Mouse (Mus musculus): ENCODE data around the gene Prickle2. TPM values are rescaled to one million over a fixed set of nuclear protein-coding genes. Genes with fewer than 3 reads are reported as not detected.

Gene Prickle2
- polyA plus RNA-seq, 1 experiment from 2014 or later: 13.1 TPM

GRCm38 (mm10) chr6:92605156-92605555 is 100.8 kb downstream of the Prickle2 start:
- Histone ChIP-seq H3K36me3 (ENCODE audit: control insufficient read depth, insufficient read depth, low read length) (no peaks in the 10 kb centered on the region), H3K4me3 (ENCODE audit: low read depth, low read length) (no peak overlapping the region), H3K27ac (ENCODE audit: low read depth) (peak overlapping the region; percentile 72), H3K9me3 (ENCODE audit: control insufficient read depth, low read length) (no peaks in the 10 kb centered on the region), H3K4me1 (replicated peaks; ENCODE audit: control insufficient read depth, insufficient read depth, low read length) (peaks cover 31% of the 10 kb centered on the region), H3K9ac (ENCODE audit: low read length) (no peak overlapping the region), H3K4me2 (ENCODE audit: low read length) (no peak overlapping the region), H3K27me3 (replicated peaks; ENCODE audit: control insufficient read depth, insufficient read depth, low read length) (no peaks in the 10 kb centered on the region)
- WGBS: 32% methylated on average over 2 of the region's 2 CpGs
- ATAC-seq (replicated peaks; ENCODE audit: low FRiP score, low TSS enrichment, low read depth) (no peak), DNase-seq (ENCODE audit: low spot score) (no peak)

DNA sequence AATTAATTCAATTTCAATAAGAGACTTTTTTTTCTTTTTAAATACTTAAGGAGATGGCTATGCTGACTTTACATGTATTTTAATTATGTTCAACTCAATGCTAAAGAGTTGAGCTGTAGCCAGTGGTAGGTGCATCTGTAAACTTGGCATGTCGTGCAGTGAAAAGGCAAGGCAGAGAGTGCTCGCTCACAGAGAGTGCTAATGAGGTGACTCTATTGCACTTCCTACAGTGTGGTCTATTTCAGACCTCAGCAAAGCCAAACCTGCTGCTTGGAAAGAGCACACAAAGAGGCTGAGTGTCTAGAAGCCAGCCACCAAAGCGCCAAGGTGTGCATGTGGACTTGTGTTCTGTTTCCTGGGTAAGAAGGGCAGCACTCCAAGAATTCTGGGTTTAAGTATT is 109.6 kb downstream of the Prickle2 start:
- H3K27me3 ChIP-seq (replicated peaks; ENCODE audit: control insufficient read depth, insufficient read depth, low read length): no peaks in the 10 kb centered on the region
- no peak overlapping the region for H3K4me3 ChIP-seq (ENCODE audit: low read depth, low read length)
- no peaks in the 10 kb centered on the region for H3K36me3 ChIP-seq (ENCODE audit: control insufficient read depth, insufficient read depth, low read length)
- no peaks in the 10 kb centered on the region for H3K4me1 ChIP-seq (replicated peaks; ENCODE audit: control insufficient read depth, insufficient read depth, low read length)
- ATAC-seq (replicated peaks; ENCODE audit: low FRiP score, low TSS enrichment, low read depth) (no peak), DNase-seq (ENCODE audit: low spot score) (no peak)
- no peak overlapping the region for H3K27ac ChIP-seq (ENCODE audit: low read depth)
- 77% methylated on average over 3 of the region's 3 CpGs for WGBS
- no peak overlapping the region for H3K4me2 ChIP-seq (ENCODE audit: low read length)
- H3K9me3 ChIP-seq (ENCODE audit: control insufficient read depth, low read length): peaks cover 4% of the 10 kb centered on the region; the same call in 1 of the 2 replicates
- H3K9ac ChIP-seq (ENCODE audit: low read length): no peak overlapping the region

DNA sequence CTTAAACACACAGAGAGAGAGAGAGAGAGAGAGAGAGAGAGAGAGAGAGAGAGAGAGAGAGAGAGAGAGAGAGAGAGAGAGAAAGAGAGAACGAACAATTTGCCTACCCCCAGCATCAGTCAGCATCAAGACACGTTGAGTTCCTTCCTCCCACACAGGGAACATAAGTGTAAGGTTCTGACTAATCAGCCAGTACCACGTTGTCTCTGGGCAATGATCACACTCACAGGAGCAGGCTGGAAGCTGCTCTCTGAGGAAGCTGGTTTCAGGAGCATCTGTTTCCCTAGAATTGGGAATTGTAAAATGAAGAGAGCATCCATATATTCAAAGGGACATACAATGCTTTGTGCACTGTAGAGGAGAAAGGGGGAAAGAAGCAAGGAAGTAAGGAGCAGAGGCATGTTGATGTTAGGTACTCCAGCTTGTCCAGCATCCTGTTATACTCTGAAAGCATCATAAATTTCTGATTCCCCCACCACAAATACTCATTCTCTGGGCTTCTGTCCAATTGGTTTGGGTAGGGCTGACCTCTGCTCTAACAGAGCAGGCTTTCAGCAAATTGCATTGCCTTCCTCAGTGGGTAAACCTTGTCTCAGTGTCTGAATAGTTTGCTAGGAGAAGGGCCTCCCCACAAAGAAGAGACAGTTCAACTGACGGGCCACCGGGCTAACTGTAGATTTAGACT is 116.4 kb downstream of the Prickle2 start:
- ATAC-seq (replicated peaks; ENCODE audit: low FRiP score, low TSS enrichment, low read depth): no peak
- H3K27ac ChIP-seq (ENCODE audit: low read depth): no peak overlapping the region
- 70% methylated on average over 5 of the region's 5 CpGs for WGBS

DNA sequence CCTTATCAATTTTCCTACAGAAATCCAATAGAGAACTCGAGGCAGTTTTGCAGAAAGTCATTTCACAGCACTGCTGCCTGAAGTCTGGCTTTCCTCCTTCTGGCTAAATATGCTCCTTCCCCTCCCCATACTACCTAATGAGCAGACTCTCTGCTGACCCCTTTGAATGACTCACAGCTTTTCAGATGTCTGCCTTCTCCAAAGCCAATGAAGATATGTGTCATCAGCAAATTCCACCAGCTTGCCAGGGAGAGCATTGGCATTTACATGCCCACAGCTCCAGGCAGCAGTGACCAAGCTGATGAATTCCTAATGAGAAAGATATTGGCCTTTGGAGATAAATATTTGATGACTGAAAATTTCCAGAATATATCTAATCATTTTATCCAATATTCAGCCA is 121.9 kb downstream of the Prickle2 start:
- no peak for ATAC-seq (replicated peaks; ENCODE audit: low FRiP score, low TSS enrichment, low read depth)
- no peak overlapping the region for H3K4me2 ChIP-seq (ENCODE audit: low read length)

More for the DNA sequence above, 116.4 kb downstream of the Prickle2 start:
- Histone ChIP-seq H3K4me3 (ENCODE audit: low read depth, low read length) (no peak overlapping the region), H3K4me1 (replicated peaks; ENCODE audit: control insufficient read depth, insufficient read depth, low read length) (no peaks in the 10 kb centered on the region; the same call in 1 of the 2 replicates), H3K27me3 (replicated peaks; ENCODE audit: control insufficient read depth, insufficient read depth, low read length) (no peaks in the 10 kb centered on the region), H3K9ac (ENCODE audit: low read length) (no peak overlapping the region), H3K36me3 (ENCODE audit: control insufficient read depth, insufficient read depth, low read length) (no peaks in the 10 kb centered on the region), H3K9me3 (ENCODE audit: control insufficient read depth, low read length) (peaks cover 4% of the 10 kb centered on the region; the same call in 1 of the 2 replicates), H3K4me2 (ENCODE audit: low read length) (no peak overlapping the region)
- no peak for DNase-seq (ENCODE audit: low spot score)

GRCm38 (mm10) chr6:92575227-92575626 is 130.7 kb downstream of the Prickle2 start:
- Histone ChIP-seq H3K27me3 (replicated peaks; ENCODE audit: control insufficient read depth, insufficient read depth, low read length) (no peaks in the 10 kb centered on the region), H3K4me3 (ENCODE audit: low read depth, low read length) (no peak overlapping the region), H3K36me3 (ENCODE audit: control insufficient read depth, insufficient read depth, low read length) (no peaks in the 10 kb centered on the region), H3K27ac (ENCODE audit: low read depth) (no peak overlapping the region), H3K9me3 (ENCODE audit: control insufficient read depth, low read length) (no peaks in the 10 kb centered on the region), H3K9ac (ENCODE audit: low read length) (no peak overlapping the region), H3K4me1 (replicated peaks; ENCODE audit: control insufficient read depth, insufficient read depth, low read length) (peaks cover 13% of the 10 kb centered on the region; the same call in 1 of the 2 replicates), H3K4me2 (ENCODE audit: low read length) (no peak overlapping the region)
- 62% methylated on average over 4 of the region's 4 CpGs for WGBS
- DNase-seq (ENCODE audit: low spot score) (no peak), ATAC-seq (replicated peaks; ENCODE audit: low FRiP score, low TSS enrichment, low read depth) (no peak)

More for the DNA sequence above, 121.9 kb downstream of the Prickle2 start:
- H3K9ac ChIP-seq (ENCODE audit: low read length): no peak overlapping the region
- H3K36me3 ChIP-seq (ENCODE audit: control insufficient read depth, insufficient read depth, low read length): no peaks in the 10 kb centered on the region
- no peak overlapping the region for H3K27ac ChIP-seq (ENCODE audit: low read depth)
- no peaks in the 10 kb centered on the region for H3K27me3 ChIP-seq (replicated peaks; ENCODE audit: control insufficient read depth, insufficient read depth, low read length)
- no peaks in the 10 kb centered on the region for H3K4me1 ChIP-seq (replicated peaks; ENCODE audit: control insufficient read depth, insufficient read depth, low read length)
- 46% methylated on average over 1 of the region's 1 CpGs for WGBS
- no peaks in the 10 kb centered on the region for H3K9me3 ChIP-seq (ENCODE audit: control insufficient read depth, low read length)
- H3K4me3 ChIP-seq (ENCODE audit: low read depth, low read length): no peak overlapping the region
- DNase-seq (ENCODE audit: low spot score): no peak

- 85% methylated on average over 3 of the region's 3 CpGs for WGBS
- H3K9me3 ChIP-seq (ENCODE audit: control insufficient read depth, low read length): no peaks in the 10 kb centered on the region
- DNase-seq (ENCODE audit: low spot score): no peak
Measured at GRCm38 (mm10) chr6:92572139-92572538, 133.8 kb downstream of the Prickle2 start.

DNA sequence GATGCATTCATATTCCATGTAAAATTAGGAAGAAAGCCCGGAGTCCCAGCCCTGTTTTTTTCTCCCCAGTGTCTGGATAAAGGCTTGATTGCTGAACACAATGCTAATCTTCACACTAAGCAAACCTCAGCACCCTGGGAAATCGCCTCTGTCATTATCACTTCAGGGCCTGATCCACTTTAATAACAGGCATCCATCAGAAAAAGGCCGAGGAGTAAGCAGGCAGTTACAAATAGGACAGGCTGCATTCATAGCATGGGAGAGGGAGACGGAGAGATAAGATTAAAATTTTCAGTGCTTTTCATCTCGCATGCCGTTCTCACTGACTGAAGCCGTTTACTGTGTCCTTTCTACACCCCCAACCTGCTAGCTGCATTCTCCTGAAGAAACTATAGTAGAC is 135.9 kb downstream of the Prickle2 start:
- no peak overlapping the region for H3K4me2 ChIP-seq (ENCODE audit: low read length)
- no peak for ATAC-seq (replicated peaks; ENCODE audit: low FRiP score, low TSS enrichment, low read depth)
- H3K36me3 ChIP-seq (ENCODE audit: control insufficient read depth, insufficient read depth, low read length): no peaks in the 10 kb centered on the region
- no peak overlapping the region for H3K9ac ChIP-seq (ENCODE audit: low read length)
- 60% methylated on average over 7 of the region's 7 CpGs for WGBS
- no peak for DNase-seq (ENCODE audit: low spot score)
- H3K9me3 ChIP-seq (ENCODE audit: control insufficient read depth, low read length): no peaks in the 10 kb centered on the region
- peaks cover 13% of the 10 kb centered on the region; the same call in 1 of the 2 replicates for H3K4me1 ChIP-seq (replicated peaks; ENCODE audit: control insufficient read depth, insufficient read depth, low read length)
- no peaks in the 10 kb centered on the region for H3K27me3 ChIP-seq (replicated peaks; ENCODE audit: control insufficient read depth, insufficient read depth, low read length)
- no peak overlapping the region for H3K4me3 ChIP-seq (ENCODE audit: low read depth, low read length)
- H3K27ac ChIP-seq (ENCODE audit: low read depth): no peak overlapping the region

More at GRCm38 (mm10) chr6:92572139-92572538, 133.8 kb downstream of the Prickle2 start:
- Histone ChIP-seq H3K4me3 (ENCODE audit: low read depth, low read length) (no peak overlapping the region), H3K4me2 (ENCODE audit: low read length) (no peak overlapping the region), H3K27me3 (replicated peaks; ENCODE audit: control insufficient read depth, insufficient read depth, low read length) (no peaks in the 10 kb centered on the region), H3K36me3 (ENCODE audit: control insufficient read depth, insufficient read depth, low read length) (no peaks in the 10 kb centered on the region), H3K4me1 (replicated peaks; ENCODE audit: control insufficient read depth, insufficient read depth, low read length) (peaks cover 13% of the 10 kb centered on the region; the same call in 1 of the 2 replicates), H3K27ac (ENCODE audit: low read depth) (no peak overlapping the region), H3K9ac (ENCODE audit: low read length) (no peak overlapping the region)
- no peak for ATAC-seq (replicated peaks; ENCODE audit: low FRiP score, low TSS enrichment, low read depth)

DNA sequence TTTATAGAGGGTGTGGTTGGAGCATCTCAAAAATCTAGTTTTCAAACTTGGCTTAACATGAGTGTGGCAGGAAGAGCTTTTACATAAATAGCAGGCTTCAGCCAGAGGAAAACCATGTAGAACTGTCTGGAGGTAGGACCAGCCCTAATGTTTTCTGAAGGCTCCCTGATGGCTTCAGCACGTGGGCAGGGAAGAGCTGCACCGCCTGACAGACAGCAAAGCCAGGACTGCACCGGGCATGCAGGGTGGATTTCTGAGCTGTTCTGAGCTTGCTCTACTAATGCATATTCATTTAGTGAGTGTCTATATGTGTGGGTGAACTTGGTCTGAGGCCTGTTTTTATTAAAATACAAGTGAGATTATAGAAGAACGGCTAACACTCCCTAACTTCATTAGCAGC is 136.7 kb downstream of the Prickle2 start:
- no peaks in the 10 kb centered on the region for H3K9me3 ChIP-seq (ENCODE audit: control insufficient read depth, low read length)
- H3K27ac ChIP-seq (ENCODE audit: low read depth): no peak overlapping the region
- no peaks in the 10 kb centered on the region for H3K36me3 ChIP-seq (ENCODE audit: control insufficient read depth, insufficient read depth, low read length)
- DNase-seq (ENCODE audit: low spot score) (no peak), ATAC-seq (replicated peaks; ENCODE audit: low FRiP score, low TSS enrichment, low read depth) (no peak)
- peaks cover 12% of the 10 kb centered on the region; the same call in 1 of the 2 replicates for H3K4me1 ChIP-seq (replicated peaks; ENCODE audit: control insufficient read depth, insufficient read depth, low read length)
- H3K4me3 ChIP-seq (ENCODE audit: low read depth, low read length): no peak overlapping the region
- no peak overlapping the region for H3K4me2 ChIP-seq (ENCODE audit: low read length)
- 79% methylated on average over 4 of the region's 4 CpGs for WGBS
- H3K9ac ChIP-seq (ENCODE audit: low read length): no peak overlapping the region
- no peaks in the 10 kb centered on the region for H3K27me3 ChIP-seq (replicated peaks; ENCODE audit: control insufficient read depth, insufficient read depth, low read length)

DNA sequence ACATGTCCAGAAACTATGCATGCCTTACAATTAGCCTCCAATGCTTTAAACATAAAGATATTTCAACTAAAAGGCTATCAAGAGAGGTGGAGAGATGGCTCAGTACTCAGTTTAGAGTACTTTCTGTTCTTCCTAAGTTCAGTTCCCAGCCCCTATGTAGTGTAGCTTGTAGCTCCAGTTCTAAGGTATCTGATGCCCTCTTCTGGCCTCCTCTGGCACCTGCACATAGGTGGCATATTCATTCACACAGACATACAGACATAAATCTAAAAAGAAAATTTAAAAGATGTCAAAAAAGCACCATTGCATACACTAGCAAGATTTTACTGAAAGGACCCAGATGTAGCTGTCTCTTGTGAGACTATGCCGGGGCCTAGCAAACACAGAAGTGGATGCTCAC is 146.7 kb downstream of the Prickle2 start:
- Histone ChIP-seq H3K4me1 (replicated peaks; ENCODE audit: control insufficient read depth, insufficient read depth, low read length) (no peaks in the 10 kb centered on the region), H3K9ac (ENCODE audit: low read length) (no peak overlapping the region), H3K9me3 (ENCODE audit: control insufficient read depth, low read length) (no peaks in the 10 kb centered on the region), H3K36me3 (ENCODE audit: control insufficient read depth, insufficient read depth, low read length) (no peaks in the 10 kb centered on the region), H3K4me3 (ENCODE audit: low read depth, low read length) (no peak overlapping the region), H3K4me2 (ENCODE audit: low read length) (no peak overlapping the region), H3K27ac (ENCODE audit: low read depth) (no peak overlapping the region), H3K27me3 (replicated peaks; ENCODE audit: control insufficient read depth, insufficient read depth, low read length) (no peaks in the 10 kb centered on the region)
- 70% methylated on average over 1 of the region's 1 CpGs for WGBS
- DNase-seq (ENCODE audit: low spot score) (no peak), ATAC-seq (replicated peaks; ENCODE audit: low FRiP score, low TSS enrichment, low read depth) (no peak)

Data from intestine, embryonic 14.5 days (tissue).